Mouse (Mus musculus): ENCODE results near the gene Cd2bp2.
A peak's percentile ranks its signal among the peaks of the same experiment; 100 is the strongest.

The Cd2bp2 gene

GRCm38 (mm10) chr7:127195544-127196295 lies at the start of gene Cd2bp2:
TSS of gene Cd2bp2 (minus strand) at chr7:127196050.
- DNase-seq (ENCODE audit: low read depth, low spot score), result peak; percentile 97

DNA sequence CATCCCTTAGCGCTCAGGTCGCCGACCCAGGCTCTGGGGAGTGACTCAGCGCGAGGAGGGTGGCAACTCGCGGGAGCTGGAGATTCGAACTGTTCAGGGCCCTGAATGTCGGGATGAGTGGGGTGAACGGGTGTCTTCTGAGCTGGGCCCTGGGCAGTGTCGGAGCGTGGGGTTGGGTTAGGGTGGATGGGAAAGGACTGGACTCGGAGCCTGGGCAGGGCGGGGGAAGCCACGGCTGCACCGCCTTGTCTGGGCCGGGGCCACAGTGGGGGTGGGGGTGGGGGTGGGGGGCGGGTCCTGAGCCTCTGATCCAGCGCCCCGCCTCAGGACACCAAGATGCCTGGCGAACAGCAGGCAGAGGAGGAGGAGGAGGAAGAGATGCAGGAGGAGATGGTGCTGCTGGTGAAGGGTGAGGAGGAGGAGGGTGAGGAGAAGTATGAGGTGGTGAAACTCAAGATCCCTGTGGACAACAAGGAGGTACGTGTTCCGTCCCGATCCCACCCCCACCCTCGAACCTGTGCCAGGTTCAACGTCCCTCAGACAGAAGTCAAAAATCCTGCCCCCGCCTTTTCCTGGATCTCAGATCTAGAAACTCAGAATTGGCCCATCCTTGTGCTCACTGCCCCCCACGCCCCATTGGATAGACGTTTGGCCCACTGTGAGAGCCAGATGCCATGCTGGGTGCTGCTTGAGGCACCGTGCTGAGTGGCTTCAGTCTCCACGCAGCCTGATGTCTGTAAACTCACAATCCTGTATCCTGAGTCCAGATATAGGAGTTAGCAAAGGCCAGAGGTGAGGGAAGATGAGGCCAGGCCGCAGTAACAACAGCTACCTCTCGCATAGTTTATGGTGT lies 49.0 kb upstream of the Cd2bp2 start:
- DNase-seq (ENCODE audit: low read depth, low spot score), result no peak

GRCm38 (mm10) chr7:127243870-127244657 lies 48.2 kb upstream of the Cd2bp2 start, which contains the start of gene Zfp771:
TSS of gene Zfp771 (plus strand) at chr7:127244274.
- peak; percentile 97 for DNase-seq (ENCODE audit: low read depth, low spot score)

GRCm38 (mm10) chr7:127243361-127243867 lies 47.6 kb upstream of the Cd2bp2 start:
- no peak for DNase-seq (ENCODE audit: low read depth, low spot score)

DNA sequence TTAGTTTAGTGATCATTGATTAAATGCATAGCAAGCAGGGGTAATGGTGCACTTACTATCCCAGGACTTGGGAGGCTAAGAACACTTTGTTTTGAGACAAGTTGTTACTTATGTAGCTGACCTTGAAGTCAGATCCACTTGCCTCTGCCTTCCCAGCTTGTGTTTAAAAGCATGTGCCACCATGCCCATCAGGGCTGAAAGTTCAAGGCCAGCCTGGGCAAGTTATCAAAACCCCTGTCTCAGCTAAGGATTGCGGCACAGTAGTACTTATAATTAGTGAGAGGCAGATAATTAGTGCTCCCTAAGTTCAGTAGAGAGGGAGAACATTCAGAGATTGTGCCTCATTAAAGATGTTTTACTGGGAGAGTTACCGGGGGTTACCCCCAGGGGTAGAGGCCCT lies 38.9 kb upstream of the Cd2bp2 start:
- DNase-seq (ENCODE audit: low read depth, low spot score), result no peak

DNA sequence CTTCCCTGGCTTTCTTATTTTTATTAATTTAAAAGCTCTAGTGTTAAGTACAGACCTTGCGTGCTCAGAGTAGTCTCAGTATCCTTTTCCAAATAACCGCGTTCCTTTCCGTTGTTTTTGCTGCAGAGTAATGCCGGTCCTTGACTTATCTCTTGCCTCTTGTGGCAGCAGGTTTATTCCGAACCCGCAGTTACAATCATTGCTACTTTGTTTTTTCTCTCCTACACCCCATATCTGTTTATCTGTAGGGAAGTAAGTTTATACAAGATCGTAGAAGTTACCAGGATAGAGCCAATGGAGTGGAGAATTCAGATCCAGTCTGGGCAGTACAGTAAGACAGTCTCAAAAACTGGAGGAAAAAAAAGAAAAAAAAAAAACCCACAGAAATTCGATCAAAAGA lies 37.9 kb upstream of the Cd2bp2 start:
- DNase-seq (ENCODE audit: low read depth, low spot score), result no peak

DNA sequence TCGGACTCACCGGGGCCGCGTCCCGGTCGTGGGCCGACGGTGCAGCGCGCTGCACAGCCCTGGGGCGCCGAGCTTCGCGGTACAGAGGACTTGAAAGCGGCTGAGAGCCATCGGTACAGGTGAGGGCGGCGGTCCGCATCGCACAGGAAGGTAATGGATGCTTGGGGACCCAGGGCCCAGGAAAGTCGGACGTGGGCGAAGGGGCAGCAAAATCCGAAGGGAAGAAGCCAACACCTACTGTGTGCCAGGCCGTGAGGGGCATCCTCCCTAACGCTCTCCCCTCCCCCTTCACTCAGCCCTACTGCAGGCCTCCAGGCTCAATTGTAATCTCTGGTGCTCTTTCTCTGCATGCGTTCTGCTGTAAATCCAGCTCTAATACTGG lies 37.5 kb upstream of the Cd2bp2 start:
- DNase-seq (ENCODE audit: low read depth, low spot score), result no peak

DNA sequence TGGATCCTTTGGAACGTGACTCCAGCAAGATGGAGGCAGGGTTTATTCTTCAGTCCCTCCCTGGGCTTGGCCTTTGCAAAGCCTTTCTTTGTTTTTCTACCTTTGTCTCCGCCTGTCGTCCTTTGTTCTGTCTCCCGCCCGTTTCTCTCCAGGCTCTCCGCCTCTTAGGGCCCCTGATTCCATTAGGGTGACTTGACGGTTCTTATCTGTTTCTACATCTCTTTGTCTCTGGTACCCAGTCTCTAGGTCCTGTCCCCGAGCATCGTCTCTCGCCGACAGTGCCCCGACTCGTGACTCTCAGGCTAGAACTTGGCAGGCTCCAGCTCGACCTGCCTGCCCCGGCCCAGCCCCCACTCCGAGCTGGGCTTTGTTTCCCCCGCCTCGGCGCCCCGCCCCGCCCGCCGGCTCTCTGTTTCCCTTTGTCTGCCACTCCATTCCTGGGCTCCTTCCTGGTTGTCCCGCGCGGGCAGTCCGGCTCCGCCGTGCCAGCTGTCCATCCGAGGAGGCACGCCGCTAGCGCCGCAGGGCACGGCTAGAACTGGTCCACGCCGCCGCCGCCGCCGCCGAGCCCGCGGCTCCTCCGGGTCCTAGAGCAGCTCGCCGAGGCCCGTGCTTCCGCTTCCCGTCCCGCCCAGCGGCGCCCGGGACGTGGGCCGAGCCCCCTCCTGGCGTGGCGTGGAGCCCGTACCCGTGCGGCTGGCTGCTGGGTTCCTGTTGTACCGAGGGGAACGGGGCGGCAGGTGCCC lies 36.9 kb upstream of the Cd2bp2 start, which contains the start of the genes Zfp553 and Sept1:
Zfp553 (plus strand) TSS at position 440 of the 746 bp plus-strand sequence.
Sept1 (minus strand) TSS at position 509 of the 746 bp plus-strand sequence.
- DNase-seq (ENCODE audit: low read depth, low spot score), result peak; percentile 92

DNA sequence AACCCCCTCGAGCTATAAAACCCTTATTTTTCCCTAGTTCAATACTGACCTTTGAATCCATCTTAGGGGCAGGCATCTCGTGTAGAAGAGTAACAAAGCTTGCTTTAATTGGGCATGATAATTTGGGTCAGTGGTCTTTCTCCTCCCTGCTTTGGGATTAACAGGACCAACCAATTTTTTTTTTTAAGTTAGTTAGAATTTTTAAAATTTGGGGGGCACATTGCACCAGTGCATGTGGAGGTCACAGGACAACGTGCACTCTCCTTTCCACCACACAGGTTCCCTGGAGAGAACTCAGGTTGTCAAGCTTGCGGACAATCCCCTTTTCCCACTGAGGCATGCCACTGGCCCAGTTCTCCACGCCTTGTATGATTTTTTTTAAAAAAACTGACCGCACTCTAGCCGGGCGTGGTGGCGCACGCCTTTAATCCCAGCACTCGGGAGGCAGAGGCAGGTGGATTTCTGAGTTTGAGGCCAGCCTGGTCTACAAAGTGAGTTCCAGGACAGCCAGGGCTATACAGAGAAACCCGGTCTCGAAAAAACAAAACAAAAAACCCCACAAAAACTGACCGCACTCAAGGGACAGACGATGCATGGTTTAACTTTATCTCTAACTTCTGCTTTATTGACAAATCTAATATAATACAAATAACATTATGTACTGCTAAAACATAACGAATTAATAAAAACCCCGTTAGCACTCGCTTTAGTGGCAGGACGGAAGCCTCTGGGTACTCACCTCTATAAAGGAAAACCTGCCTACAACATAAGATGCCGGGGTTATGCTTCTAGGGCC lies 36.2 kb upstream of the Cd2bp2 start:
- DNase-seq (ENCODE audit: low read depth, low spot score), result no peak

DNA sequence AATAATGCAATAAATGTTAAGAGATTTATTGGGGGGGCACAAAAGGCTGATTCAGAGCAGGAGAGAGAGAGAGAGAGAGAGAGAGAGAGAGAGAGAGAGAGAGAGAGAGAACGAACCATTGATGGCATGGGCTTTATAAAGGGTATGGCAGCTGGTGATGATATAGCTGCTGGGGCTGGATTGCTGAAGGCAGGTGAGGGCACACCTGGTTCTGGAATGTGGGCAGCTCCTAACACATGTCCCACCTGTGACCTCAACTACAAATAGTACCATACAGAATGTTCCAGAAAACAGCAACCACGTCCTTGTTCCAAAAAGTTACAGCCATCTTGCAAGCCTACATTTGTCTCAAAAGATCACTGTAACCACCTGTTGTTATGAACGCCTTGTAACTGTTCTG lies 35.5 kb upstream of the Cd2bp2 start:
- DNase-seq (ENCODE audit: low read depth, low spot score), result no peak

- DNase-seq (ENCODE audit: low read depth, low spot score), result peak; percentile 92
Observed at GRCm38 (mm10) chr7:127228615-127229303, 32.9 kb upstream of the Cd2bp2 start.

- DNase-seq (ENCODE audit: low read depth, low spot score), result no peak
Observed at GRCm38 (mm10) chr7:127225147-127225995, 29.5 kb upstream of the Cd2bp2 start.

GRCm38 (mm10) chr7:127224616-127225015 lies 28.8 kb upstream of the Cd2bp2 start:
- no peak for DNase-seq (ENCODE audit: low read depth, low spot score)

DNA sequence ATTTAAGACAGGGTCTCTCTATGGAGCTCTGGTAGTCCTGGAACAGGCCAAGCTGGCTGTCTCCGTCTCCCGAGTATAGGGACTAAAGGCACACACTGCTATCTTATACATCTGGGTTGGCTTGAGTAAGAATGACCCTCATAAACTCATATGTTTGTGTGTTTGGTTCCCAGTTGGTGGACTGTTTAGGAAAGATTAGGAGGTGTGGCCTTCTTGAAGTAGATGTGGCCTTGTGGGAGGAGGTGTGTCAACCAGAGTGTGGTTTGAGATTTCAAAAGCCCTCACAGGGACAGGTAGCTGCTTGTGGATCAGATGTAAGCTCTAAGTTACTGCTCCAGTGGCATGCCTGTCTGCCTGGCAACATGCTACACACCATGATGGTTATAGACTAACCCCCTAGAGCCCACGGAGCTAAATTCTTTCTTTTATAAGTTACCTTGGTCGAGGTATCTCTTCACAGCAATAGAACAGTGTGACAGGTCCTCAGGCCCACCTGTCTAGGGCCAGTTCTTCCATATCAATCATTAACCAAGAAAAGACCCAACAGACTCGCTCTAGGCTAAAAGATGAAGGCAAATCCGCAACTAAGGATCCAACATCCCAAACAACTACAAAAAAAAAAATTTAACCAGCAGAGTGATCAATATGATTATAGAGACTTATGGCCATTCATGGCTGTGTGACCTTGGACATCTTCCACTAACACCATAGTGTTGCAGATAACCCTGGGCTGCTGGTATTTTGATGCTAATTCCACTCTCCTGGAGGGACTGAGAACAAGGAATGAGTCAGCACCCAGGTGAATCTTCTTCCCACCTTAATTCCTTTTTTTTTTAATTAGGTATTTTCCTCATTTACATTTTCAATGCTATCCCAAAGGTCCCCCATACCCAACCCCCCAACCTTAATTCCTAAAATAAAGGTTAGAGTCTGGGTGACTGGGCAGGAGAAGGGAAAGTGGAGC lies 27.9 kb upstream of the Cd2bp2 start:
- no peak for DNase-seq (ENCODE audit: low read depth, low spot score)

DNA sequence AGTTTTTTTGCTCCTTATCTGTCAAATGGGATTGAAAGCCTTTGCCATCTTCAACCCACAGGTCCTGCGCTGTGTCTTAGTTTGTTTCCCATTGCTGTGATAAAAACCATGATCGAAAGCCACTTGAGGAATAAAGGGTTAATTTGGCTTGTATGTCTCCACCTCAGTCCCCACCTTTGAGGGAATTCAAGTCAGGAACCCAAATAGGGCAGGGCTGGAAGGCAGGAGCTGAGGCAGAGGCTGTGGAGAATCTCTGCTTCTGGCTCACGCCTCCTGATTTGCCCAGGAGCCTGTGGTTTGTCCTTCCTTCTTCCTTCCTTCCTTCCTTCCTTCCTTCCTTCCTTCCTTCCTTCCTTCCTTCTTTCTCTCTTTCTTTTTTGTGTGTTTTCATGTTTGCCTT lies 27.3 kb upstream of the Cd2bp2 start:
- DNase-seq (ENCODE audit: low read depth, low spot score), result no peak

DNA sequence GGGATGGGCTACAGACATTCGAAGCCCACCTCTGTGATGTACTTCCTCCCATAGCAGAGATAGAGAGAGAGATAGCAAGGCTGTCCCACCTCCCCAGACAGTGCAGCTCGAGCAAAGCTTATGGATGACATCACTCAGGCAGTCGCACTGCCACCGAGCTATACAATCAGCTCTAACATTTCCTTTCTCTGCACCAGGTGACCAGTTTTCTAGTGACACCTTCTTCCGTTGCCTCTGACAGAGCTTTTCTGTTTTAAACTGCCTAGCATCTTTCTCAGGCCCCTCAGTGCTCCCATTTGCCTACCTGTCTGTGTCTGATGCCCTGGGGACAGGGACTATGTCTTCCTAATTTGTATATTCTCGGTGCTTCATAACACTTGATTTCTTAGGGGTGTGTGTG lies 24.6 kb upstream of the Cd2bp2 start:
- no peak for DNase-seq (ENCODE audit: low read depth, low spot score)

DNA sequence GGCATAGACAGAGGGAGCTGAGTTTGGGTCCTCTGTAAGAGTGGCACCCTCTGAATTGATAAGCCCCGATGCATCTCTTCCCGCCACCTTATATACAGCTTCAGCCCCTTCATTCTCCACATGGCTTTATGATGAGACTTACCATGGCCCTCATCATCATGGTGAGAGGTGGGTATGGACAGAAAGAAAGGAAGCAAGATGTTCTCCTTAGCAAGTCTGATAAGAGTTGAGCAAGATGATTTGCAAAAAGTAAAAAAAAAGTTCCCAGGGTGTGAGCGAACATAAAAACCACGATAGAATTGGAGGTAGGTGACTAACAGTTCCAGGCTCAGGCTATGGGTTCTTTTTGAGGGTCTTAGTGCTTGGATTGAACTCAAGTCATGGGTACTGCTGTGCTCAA lies 22.8 kb upstream of the Cd2bp2 start:
- DNase-seq (ENCODE audit: low read depth, low spot score), result no peak

Data from A20 (cell line).